Mouse (Mus musculus) midbrain, embryonic 16.5 days (tissue): Measurements from ENCODE around the gene Ndufb6. TPM values are rescaled to one million over a fixed set of nuclear protein-coding genes. Genes with fewer than 3 reads are reported as not detected.
"Not testable (repeated sequence)": the region's sequence is repeated elsewhere in the genome, so short reads cannot be mapped to it uniquely, and the experiment has no call there.

Experiments
- ATAC-seq: fragments of 200-750 bp; cut with Nextera tagmentation; 2 replicates; pipeline ENCODE4 v1.8.0; 2017; ENCODE audit warnings: moderate TSS enrichment
- H3K27ac ChIP-seq: fragments of 300-500 bp; sonication (generic); 2 replicates; pipeline ENCODE4 v1.5.1; 2014; ENCODE audit warnings: mild to moderate bottlenecking, low read length, mixed read lengths
- H3K27me3 ChIP-seq: fragments of 300-500 bp; sonication (generic); 2 replicates; pipeline ENCODE4 v1.6.1; 2014; ENCODE audit warnings: low read depth, low read length, mixed read lengths; ENCODE audit not compliant: control insufficient read depth, insufficient read depth
- H3K36me3 ChIP-seq: fragments of 300-500 bp; sonication (generic); 2 replicates; pipeline ENCODE4 v1.6.1; 2014; ENCODE audit warnings: mild to moderate bottlenecking, low read length, moderate library complexity, mixed read lengths; ENCODE audit not compliant: control insufficient read depth, insufficient read depth
- H3K4me1 ChIP-seq: fragments of 300-500 bp; sonication (generic); 2 replicates; pipeline ENCODE4 v1.6.1; 2014; ENCODE audit warnings: mild to moderate bottlenecking, low read length, mixed read lengths; ENCODE audit not compliant: control insufficient read depth, insufficient read depth
- H3K4me2 ChIP-seq: fragments of 300-500 bp; sonication (generic); 2 replicates; pipeline ENCODE4 v1.6.1; 2014; ENCODE audit warnings: mild to moderate bottlenecking, low read length, mixed read lengths
- H3K4me3 ChIP-seq: fragments of 300-500 bp; sonication (generic); 2 replicates; pipeline ENCODE4 v1.5.1; 2014; ENCODE audit warnings: low read depth, mild to moderate bottlenecking, low read length, moderate library complexity, mixed read lengths
- H3K9ac ChIP-seq: fragments of 300-500 bp; sonication (generic); 2 replicates; pipeline ENCODE4 v1.6.1; 2014; ENCODE audit warnings: low read depth, low read length, mixed read lengths
- H3K9me3 ChIP-seq: fragments of 300-500 bp; sonication (generic); replicated peaks from 2 replicates; pipeline ENCODE4 v1.6.1; 2014; ENCODE audit warnings: mild to moderate bottlenecking, low read length, mixed read lengths; ENCODE audit not compliant: control insufficient read depth, poor library complexity, severe bottlenecking
- WGBS: fragments of 180-500 bp; shearing (Covaris S2); extraction: QIAGEN DNeasy Blood & Tissue Kit; methylation state at CpG from one replicate; pipeline ENCODE4 v1.1.7; 2014; 5-methylcytosine and 5-hydroxymethylcytosine counted together
- polyA plus RNA-seq: library from polyadenylated mRNA; unstranded; fragments of >200 nt; fragmentation: Nextera tagmentation; extraction: Ambion mirVana; gene quantifications from 2 replicates; pipeline ENCODE4 v1.2.1, GENCODE M21; 2015

The Ndufb6 gene
- polyA plus RNA-seq, 1 experiment from 2014 or later = 351 TPM

DNA sequence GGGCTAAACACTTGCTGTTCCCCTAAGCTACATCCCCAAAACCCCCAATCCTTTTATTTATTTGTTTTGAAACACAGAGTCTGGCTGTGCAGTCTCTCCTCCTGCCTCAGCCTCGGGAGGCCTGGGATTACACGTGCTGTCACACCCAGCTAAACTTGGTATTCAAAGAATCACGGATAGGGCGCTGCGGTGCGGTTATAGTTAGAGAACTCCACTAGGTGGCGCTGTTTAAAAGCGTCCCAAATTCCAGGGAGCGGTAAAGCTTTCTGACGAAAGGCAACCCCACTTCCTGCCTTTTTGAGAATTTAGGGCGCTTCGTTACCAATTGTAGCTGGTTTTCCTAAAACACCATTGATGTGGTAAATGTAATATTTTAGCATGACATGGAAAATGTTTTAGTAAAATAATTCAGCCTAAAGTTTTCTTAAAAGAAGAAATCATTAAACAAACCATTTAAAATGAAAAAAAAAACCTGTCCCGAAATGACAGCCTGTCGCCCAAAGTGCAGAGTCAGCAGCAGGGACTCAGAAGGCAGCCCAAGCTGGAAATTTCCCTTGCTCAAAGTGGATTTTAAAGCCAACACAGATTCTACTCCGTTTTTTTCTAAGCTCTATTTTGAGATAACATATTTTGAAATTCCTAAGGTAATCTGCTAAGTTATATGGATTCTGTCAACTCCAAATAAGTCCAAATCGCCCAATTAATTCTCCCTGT lies 22.0 kb upstream of the Ndufb6 start:
- peak overlapping the region; percentile 38 for H3K4me2 ChIP-seq
- no peaks in the 10 kb centered on the region for H3K4me1 ChIP-seq
- H3K36me3 ChIP-seq = no peaks in the 10 kb centered on the region
- no peak overlapping the region for H3K4me3 ChIP-seq
- ATAC-seq = peak; percentile 87
- no peaks in the 10 kb centered on the region for H3K9me3 ChIP-seq
- H3K9ac ChIP-seq = no peak overlapping the region
- 13% methylated on average over 16 of the region's 16 CpGs for WGBS
- H3K27ac ChIP-seq = no peak overlapping the region
- no peaks in the 10 kb centered on the region for H3K27me3 ChIP-seq

DNA sequence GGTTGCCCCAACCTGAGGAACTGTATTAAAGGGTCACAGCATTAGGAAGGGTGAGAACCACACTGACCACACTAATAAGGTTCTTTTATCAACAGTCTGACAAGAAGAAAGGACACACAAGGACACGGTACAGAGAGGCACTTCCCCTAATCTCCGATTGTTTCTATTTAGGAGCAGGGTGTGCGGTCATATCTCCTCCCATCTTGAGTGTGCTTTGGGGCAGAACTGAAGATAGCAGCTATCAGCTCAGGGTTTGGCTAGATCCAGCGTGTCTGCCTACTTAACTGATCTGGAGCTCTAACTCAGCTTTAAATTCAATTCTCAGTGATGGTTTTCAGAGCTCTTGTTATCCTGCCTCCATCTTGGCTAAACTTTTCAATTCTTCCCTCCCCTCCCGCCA lies 19.9 kb upstream of the Ndufb6 start:
- Histone ChIP-seq H3K4me2 (no peak overlapping the region), H3K36me3 (no peaks in the 10 kb centered on the region), H3K4me1 (no peaks in the 10 kb centered on the region), H3K27ac (no peak overlapping the region), H3K4me3 (no peak overlapping the region), H3K9ac (no peak overlapping the region), H3K27me3 (no peaks in the 10 kb centered on the region), H3K9me3 (no peaks in the 10 kb centered on the region)
- ATAC-seq = no peak
- 76% methylated on average over 5 of the region's 5 CpGs for whole genome bisulfite sequencing

DNA sequence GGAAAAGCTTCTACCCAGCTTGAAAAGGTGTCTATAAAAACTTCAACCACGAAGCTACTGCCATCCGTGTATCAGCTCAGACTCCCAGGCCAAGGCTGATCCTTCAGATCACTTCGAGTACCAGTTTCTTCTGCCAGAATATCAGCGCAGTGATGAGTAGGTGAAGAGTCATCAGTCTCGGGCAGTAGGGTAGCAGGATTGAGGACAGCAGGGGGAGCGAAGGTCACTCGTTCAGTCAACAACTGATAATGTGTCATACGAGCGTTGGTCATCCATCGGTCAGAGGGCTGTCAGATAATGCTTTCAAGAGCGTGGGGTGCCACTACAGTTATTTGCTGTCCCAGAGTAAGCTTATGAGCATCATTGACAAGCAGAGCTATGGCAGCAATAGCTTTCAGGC lies 12.3 kb upstream of the Ndufb6 start:
- H3K27me3 ChIP-seq, H3K9ac ChIP-seq, H3K4me3 ChIP-seq, H3K4me2 ChIP-seq, H3K36me3 ChIP-seq, H3K27ac ChIP-seq, H3K4me1 ChIP-seq, H3K9me3 ChIP-seq, ATAC-seq: not testable (repeated sequence)
- WGBS = 92% methylated on average over 11 of the region's 11 CpGs

GRCm38 (mm10) chr4:40289046-40289445 lies 9.8 kb upstream of the Ndufb6 start:
- no peaks in the 10 kb centered on the region for H3K4me1 ChIP-seq
- ATAC-seq = no peak
- H3K4me3 ChIP-seq = no peak overlapping the region
- H3K9ac ChIP-seq = no peak overlapping the region
- H3K9me3 ChIP-seq = no peaks in the 10 kb centered on the region
- no peak overlapping the region for H3K27ac ChIP-seq
- no peaks in the 10 kb centered on the region for H3K36me3 ChIP-seq
- no peak overlapping the region for H3K4me2 ChIP-seq
- WGBS = 94% methylated on average over 2 of the region's 2 CpGs
- H3K27me3 ChIP-seq = no peaks in the 10 kb centered on the region

DNA sequence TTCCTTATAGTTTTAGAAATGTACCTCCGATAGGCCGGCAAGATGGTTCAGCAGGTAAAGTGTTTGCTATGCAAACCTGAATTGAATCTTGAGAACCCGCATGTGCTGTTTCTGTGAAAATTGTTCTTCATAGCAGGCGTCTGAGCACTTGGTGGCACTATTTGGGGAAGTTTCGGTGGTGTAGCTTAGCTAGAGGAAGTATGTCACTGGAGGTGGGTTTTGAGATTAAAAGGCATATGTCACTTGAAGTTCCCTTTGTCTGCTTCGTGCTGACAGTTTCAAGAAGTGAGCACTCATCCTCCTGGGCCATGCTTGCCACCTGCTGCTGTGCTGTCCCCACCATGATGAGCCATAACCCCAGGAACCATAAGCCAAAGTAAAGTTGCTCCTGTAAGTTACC lies 8.2 kb upstream of the Ndufb6 start:
- Histone ChIP-seq H3K27me3 (no peaks in the 10 kb centered on the region), H3K9me3 (no peaks in the 10 kb centered on the region), H3K9ac (no peak overlapping the region), H3K4me3 (no peak overlapping the region), H3K4me1 (no peaks in the 10 kb centered on the region), H3K36me3 (no peaks in the 10 kb centered on the region), H3K4me2 (no peak overlapping the region), H3K27ac (no peak overlapping the region)
- no peak for ATAC-seq
- WGBS = 80% methylated on average over 6 of the region's 6 CpGs

DNA sequence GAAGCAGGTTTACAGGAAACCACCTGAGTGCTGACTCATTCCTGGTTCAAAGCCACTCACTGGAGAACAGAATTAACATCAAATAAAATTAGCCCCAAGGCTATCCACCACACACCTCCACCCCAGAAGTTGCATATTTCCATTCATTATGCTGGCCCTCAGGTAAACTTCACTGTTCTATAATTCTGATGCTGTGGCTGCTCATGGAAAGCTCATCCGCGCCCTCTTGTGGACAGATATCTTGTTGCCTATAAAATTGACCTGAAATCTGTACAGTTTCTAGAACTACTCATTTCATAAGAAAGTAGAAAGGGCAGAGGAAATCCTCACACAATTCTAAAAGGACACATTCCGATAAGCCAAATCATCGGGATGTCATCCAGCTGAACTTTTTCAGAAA lies 6.4 kb upstream of the Ndufb6 start:
- Histone ChIP-seq H3K27ac (no peak overlapping the region), H3K9ac (no peak overlapping the region), H3K4me1 (no peaks in the 10 kb centered on the region), H3K27me3 (no peaks in the 10 kb centered on the region), H3K36me3 (no peaks in the 10 kb centered on the region), H3K9me3 (no peaks in the 10 kb centered on the region), H3K4me2 (no peak overlapping the region), H3K4me3 (no peak overlapping the region)
- ATAC-seq = no peak
- WGBS = 17% methylated on average over 4 of the region's 4 CpGs

DNA sequence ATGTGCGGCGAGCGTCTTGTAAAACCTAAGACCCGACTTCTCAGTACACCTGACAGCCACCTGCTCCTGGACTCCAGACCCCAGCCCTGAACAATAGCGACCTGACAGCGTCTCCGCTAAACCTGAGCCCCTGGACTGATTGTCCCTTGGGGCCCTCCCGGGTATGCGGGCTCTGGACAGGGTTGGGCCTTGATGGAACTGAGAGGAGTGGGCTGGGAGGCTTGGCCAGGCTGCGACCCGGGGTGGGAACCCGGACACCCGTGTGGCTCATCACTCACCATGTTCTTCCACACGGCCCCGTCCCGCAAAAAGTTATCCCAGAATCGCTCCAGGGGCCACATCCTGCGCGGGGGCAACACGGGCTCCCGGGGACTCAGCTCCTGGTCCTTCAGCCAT lies 343 bp downstream of the Ndufb6 start:
- peak overlapping the region; percentile 71 for H3K9ac ChIP-seq
- WGBS = under 1% methylated on average over 21 of the region's 21 CpGs
- H3K9me3 ChIP-seq = no peaks in the 10 kb centered on the region
- ATAC-seq = peak; percentile 74
- H3K4me3 ChIP-seq = peak overlapping the region; percentile 65
- peak overlapping the region; percentile 8; the same call in 1 of the 2 replicates for H3K27ac ChIP-seq
- H3K36me3 ChIP-seq = no peaks in the 10 kb centered on the region
- H3K4me1 ChIP-seq = peaks cover 11% of the 10 kb centered on the region
- H3K4me2 ChIP-seq = peak overlapping the region; percentile 62
- no peaks in the 10 kb centered on the region for H3K27me3 ChIP-seq

- Histone ChIP-seq H3K4me2 (peak within 1 kb of the TSS; percentile 83), H3K27ac (peak within 1 kb of the TSS; percentile 97), H3K4me1 (peaks cover 20% of the 10 kb centered on the region), H3K9ac (peak within 1 kb of the TSS; percentile 90), H3K27me3 (no peaks in the 10 kb centered on the region), H3K4me3 (peak within 1 kb of the TSS; percentile 86), H3K9me3 (no peaks in the 10 kb centered on the region), H3K36me3 (no peaks in the 10 kb centered on the region)
- WGBS = under 1% methylated on average over 38 of the region's 38 CpGs
- peak; percentile 95 for ATAC-seq
Observed at GRCm38 (mm10) chr4:40269430-40270032, 9.7 kb downstream of the Ndufb6 start, which contains the start of the genes Smim27 and Topors. Gene Smim27 (plus strand): TSS chr4:40269579. Gene Topors (minus strand): TSS chr4:40269850.

DNA sequence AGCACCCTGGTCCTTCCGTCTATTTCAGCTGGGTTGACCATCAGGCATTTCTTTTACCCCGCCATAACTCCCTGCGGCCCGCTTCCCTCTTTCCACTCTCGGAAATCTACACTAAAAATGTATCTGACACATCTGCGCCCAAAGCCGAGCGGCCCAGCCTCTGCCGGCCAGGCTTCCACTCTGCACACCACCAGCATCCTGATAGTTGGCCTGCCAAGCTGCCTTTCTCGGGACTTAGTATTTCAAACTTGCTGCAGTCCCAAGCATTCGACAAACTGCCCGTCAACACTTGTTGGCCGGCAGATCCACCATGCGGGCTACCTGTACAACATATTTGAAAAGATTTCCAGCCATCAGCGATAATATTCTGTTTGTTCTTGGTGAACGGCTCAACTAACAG lies 10.4 kb downstream of the Ndufb6 start:
- WGBS = under 1% methylated on average over 16 of the region's 16 CpGs
- Histone ChIP-seq H3K4me1 (peaks cover 20% of the 10 kb centered on the region), H3K4me2 (peak overlapping the region; percentile 83), H3K9ac (peak overlapping the region; percentile 90), H3K4me3 (peak overlapping the region; percentile 86), H3K27ac (peak overlapping the region; percentile 97), H3K27me3 (no peaks in the 10 kb centered on the region), H3K36me3 (no peaks in the 10 kb centered on the region), H3K9me3 (no peaks in the 10 kb centered on the region)
- ATAC-seq = peak; percentile 20
